Mouse (Mus musculus) liver, embryonic 11.5 days (tissue): ENCODE results near the gene Art3. TPM values are rescaled to one million over a fixed set of nuclear protein-coding genes. Genes with fewer than 3 reads are reported as not detected.
A peak's percentile ranks its signal among the peaks of the same experiment; 100 is the strongest.

Experiments used
- ATAC-seq: fragments of 200-750 bp; cut with Nextera tagmentation; replicated peaks from 2 replicates; pipeline ENCODE4 v1.8.0; 2017; ENCODE audit warnings: moderate number of reproducible peaks, mild to moderate bottlenecking, moderate TSS enrichment, moderate library complexity; ENCODE audit not compliant: low FRiP score
- DNase-seq: peaks from one replicate; pipeline ENCODE4 v3.0.0-alpha.2; 2017; ENCODE audit warnings: low spot score
- H3K27ac ChIP-seq: fragments of 300-500 bp; sonication (generic); 2 replicates; pipeline ENCODE4 v1.5.1; 2014; ENCODE audit warnings: mild to moderate bottlenecking, low read depth, low read length, control low read depth
- H3K27me3 ChIP-seq: fragments of 300-500 bp; sonication (generic); replicated peaks from 2 replicates; pipeline ENCODE4 v1.6.1; 2014; ENCODE audit warnings: low read length, mixed read lengths; ENCODE audit not compliant: control insufficient read depth, insufficient read depth
- H3K36me3 ChIP-seq: fragments of 300-500 bp; sonication (generic); 2 replicates; pipeline ENCODE4 v1.6.1; 2014; ENCODE audit warnings: mild to moderate bottlenecking, low read length, moderate library complexity, mixed read lengths; ENCODE audit not compliant: control insufficient read depth, insufficient read depth
- H3K4me1 ChIP-seq: fragments of 300-500 bp; sonication (generic); replicated peaks from 2 replicates; pipeline ENCODE4 v1.6.1; 2014; ENCODE audit warnings: low read length, mixed read lengths; ENCODE audit not compliant: control insufficient read depth, insufficient read depth
- H3K4me2 ChIP-seq: fragments of 300-500 bp; sonication (generic); 2 replicates; pipeline ENCODE4 v1.6.1; 2014; ENCODE audit warnings: mild to moderate bottlenecking, control low read depth, moderate library complexity
- H3K4me3 ChIP-seq: fragments of 300-500 bp; sonication (generic); 2 replicates; pipeline ENCODE4 v1.5.1; 2014; ENCODE audit warnings: low read depth, low read length, control low read depth
- H3K9ac ChIP-seq: fragments of 300-500 bp; sonication (generic); 2 replicates; pipeline ENCODE4 v1.6.1; 2014; ENCODE audit warnings: low read depth, low read length, control low read depth
- H3K9me3 ChIP-seq: fragments of 300-500 bp; sonication (generic); 2 replicates; pipeline ENCODE4 v1.6.1; 2016; ENCODE audit warnings: low read length, inconsistent platforms, mixed read lengths; ENCODE audit not compliant: control insufficient read depth
- WGBS: fragments of 180-500 bp; shearing (Covaris S2); extraction: QIAGEN DNeasy Blood & Tissue Kit; methylation state at CpG from one replicate; pipeline ENCODE4 v1.1.7; 2014; 5-methylcytosine and 5-hydroxymethylcytosine counted together
- polyA plus RNA-seq: library from polyadenylated mRNA; unstranded; fragments of >200 nt; fragmentation: Nextera tagmentation; extraction: Ambion mirVana; gene quantifications from 2 replicates; pipeline ENCODE4 v1.2.1, GENCODE M21; 2014

Gene Art3
- polyA plus RNA-seq: 1.1 and 1.8 TPM in 2 replicates

GRCm38 (mm10) chr5:92331635-92332338 is at the start of gene Art3:
Gene Art3, plus strand, starts transcription at chr5:92331827.
- H3K27me3 ChIP-seq: no peaks in the 10 kb centered on the region
- no peaks in the 10 kb centered on the region for H3K9me3 ChIP-seq
- 88% methylated on average over 17 of the region's 17 CpGs for WGBS
- H3K27ac ChIP-seq: no peak within 1 kb of the TSS
- ATAC-seq (no peak), DNase-seq (no peak)
- H3K9ac ChIP-seq: no peak within 1 kb of the TSS
- H3K36me3 ChIP-seq: no peaks in the 10 kb centered on the region
- H3K4me3 ChIP-seq: no peak within 1 kb of the TSS
- H3K4me1 ChIP-seq: no peaks in the 10 kb centered on the region
- no peak within 1 kb of the TSS for H3K4me2 ChIP-seq

GRCm38 (mm10) chr5:92282571-92282970 is 49.1 kb upstream of the Art3 start:
- no peaks in the 10 kb centered on the region for H3K27me3 ChIP-seq
- DNase-seq (no peak), ATAC-seq (no peak)
- H3K9me3 ChIP-seq: no peaks in the 10 kb centered on the region
- peak overlapping the region; percentile 29; the same call in 1 of the 2 replicates for H3K4me2 ChIP-seq
- H3K36me3 ChIP-seq: peaks cover 17% of the 10 kb centered on the region
- H3K9ac ChIP-seq: no peak overlapping the region
- WGBS: 77% methylated on average over 4 of the region's 4 CpGs
- no peak overlapping the region for H3K4me3 ChIP-seq
- H3K4me1 ChIP-seq: peaks cover 21% of the 10 kb centered on the region
- H3K27ac ChIP-seq: no peak overlapping the region

GRCm38 (mm10) chr5:92283107-92283506 is 48.5 kb upstream of the Art3 start:
- H3K9ac ChIP-seq: no peak overlapping the region
- H3K4me1 ChIP-seq: peaks cover 21% of the 10 kb centered on the region
- H3K36me3 ChIP-seq: peaks cover 22% of the 10 kb centered on the region
- no peak overlapping the region for H3K4me3 ChIP-seq
- H3K27me3 ChIP-seq: no peaks in the 10 kb centered on the region
- H3K9me3 ChIP-seq: no peaks in the 10 kb centered on the region
- WGBS: 45% methylated on average over 3 of the region's 3 CpGs
- H3K4me2 ChIP-seq: peak overlapping the region; percentile 29
- ATAC-seq: peak; percentile 81
- DNase-seq: no peak
- no peak overlapping the region for H3K27ac ChIP-seq

GRCm38 (mm10) chr5:92287840-92288239 is 43.8 kb upstream of the Art3 start:
- H3K36me3 ChIP-seq: peaks cover 49% of the 10 kb centered on the region

GRCm38 (mm10) chr5:92291652-92292414 is 39.8 kb upstream of the Art3 start:
- no peak overlapping the region for H3K4me2 ChIP-seq
- DNase-seq (no peak), ATAC-seq (no peak)
- H3K4me3 ChIP-seq: no peak overlapping the region
- WGBS: 90% methylated on average over 6 of the region's 6 CpGs
- no peak overlapping the region for H3K9ac ChIP-seq
- H3K36me3 ChIP-seq: peaks cover 49% of the 10 kb centered on the region
- H3K27me3 ChIP-seq: no peaks in the 10 kb centered on the region
- no peaks in the 10 kb centered on the region for H3K9me3 ChIP-seq
- H3K27ac ChIP-seq: no peak overlapping the region
- H3K4me1 ChIP-seq: no peaks in the 10 kb centered on the region

More at GRCm38 (mm10) chr5:92287840-92288239, 43.8 kb upstream of the Art3 start:
- Histone ChIP-seq H3K27ac (no peak overlapping the region), H3K9me3 (no peaks in the 10 kb centered on the region), H3K9ac (no peak overlapping the region), H3K4me2 (no peak overlapping the region), H3K4me1 (peaks cover 8% of the 10 kb centered on the region), H3K27me3 (no peaks in the 10 kb centered on the region), H3K4me3 (no peak overlapping the region)
- no peak for ATAC-seq
- 77% methylated on average over 6 of the region's 6 CpGs for WGBS
- DNase-seq: no peak

- Histone ChIP-seq H3K27me3 (no peaks in the 10 kb centered on the region), H3K4me1 (no peaks in the 10 kb centered on the region), H3K9ac (no peak overlapping the region), H3K36me3 (peaks cover 39% of the 10 kb centered on the region), H3K4me2 (no peak overlapping the region), H3K9me3 (no peaks in the 10 kb centered on the region), H3K27ac (no peak overlapping the region), H3K4me3 (no peak overlapping the region)
- 89% methylated on average over 2 of the region's 2 CpGs for WGBS
- DNase-seq (no peak), ATAC-seq (no peak)
Measured at GRCm38 (mm10) chr5:92294525-92294924, 37.1 kb upstream of the Art3 start.

- H3K4me1 ChIP-seq: no peaks in the 10 kb centered on the region
- WGBS: 88% methylated on average over 13 of the region's 13 CpGs
- ATAC-seq (no peak), DNase-seq (no peak)
- no peak overlapping the region for H3K9ac ChIP-seq
- no peak overlapping the region for H3K4me3 ChIP-seq
- H3K36me3 ChIP-seq: peaks cover 57% of the 10 kb centered on the region
- no peaks in the 10 kb centered on the region for H3K9me3 ChIP-seq
- H3K4me2 ChIP-seq: no peak overlapping the region
- no peak overlapping the region for H3K27ac ChIP-seq
- H3K27me3 ChIP-seq: no peaks in the 10 kb centered on the region
Measured at GRCm38 (mm10) chr5:92302149-92302840, 29.3 kb upstream of the Art3 start.

- Histone ChIP-seq H3K4me3 (no peak overlapping the region), H3K4me1 (peaks cover 8% of the 10 kb centered on the region), H3K27me3 (no peaks in the 10 kb centered on the region), H3K9ac (no peak overlapping the region), H3K9me3 (no peaks in the 10 kb centered on the region), H3K4me2 (no peak overlapping the region), H3K27ac (no peak overlapping the region), H3K36me3 (peaks cover 51% of the 10 kb centered on the region)
- ATAC-seq (no peak), DNase-seq (no peak)
- 85% methylated on average over 3 of the region's 3 CpGs for WGBS
Measured at GRCm38 (mm10) chr5:92304291-92304690, 27.3 kb upstream of the Art3 start.
